Mouse (Mus musculus) frontal cortex, adult 2 months (tissue): Measurements from ENCODE around the gene Mknk1. TPM values are rescaled to one million over a fixed set of nuclear protein-coding genes. Genes with fewer than 3 reads are reported as not detected.

Experiments
- DNase-seq, 2 experiments: peaks; one replicate each; pipeline ENCODE4 v3.0.0; 2022; ENCODE audit warnings: low spot score in 1 of 2; ENCODE audit errors: extremely low spot score in 1 of 2
- polyA plus RNA-seq: library from polyadenylated mRNA; depleted of rRNA; stranded (reverse); fragments of >200 nt; gene quantifications from 2 replicates; pipeline ENCODE4 v1.2.3, GENCODE M21; 2012

Gene Mknk1
- polyA plus RNA-seq, 1 experiment: 70.3 TPM

DNA sequence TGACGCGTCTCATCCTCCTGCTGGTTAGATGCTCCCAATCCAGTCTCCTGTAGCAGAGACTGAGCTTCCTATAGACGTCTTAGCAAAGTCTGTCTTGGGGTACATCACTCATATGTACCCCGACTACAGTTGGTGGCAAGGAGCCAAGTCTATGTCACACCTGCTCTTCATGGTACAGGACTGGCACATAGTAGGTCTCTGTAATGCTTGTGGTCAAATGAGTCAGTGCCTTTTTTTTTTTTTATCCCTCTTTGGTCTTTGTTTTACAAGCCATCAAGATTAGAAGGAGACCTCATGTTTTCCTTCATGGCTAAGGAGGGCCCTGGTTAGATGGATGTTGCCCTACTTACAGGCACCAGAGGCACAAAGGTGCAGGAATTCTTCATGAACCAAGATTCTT, 1.8 kb downstream of the Mknk1 start:
- no peak for DNase-seq

DNA sequence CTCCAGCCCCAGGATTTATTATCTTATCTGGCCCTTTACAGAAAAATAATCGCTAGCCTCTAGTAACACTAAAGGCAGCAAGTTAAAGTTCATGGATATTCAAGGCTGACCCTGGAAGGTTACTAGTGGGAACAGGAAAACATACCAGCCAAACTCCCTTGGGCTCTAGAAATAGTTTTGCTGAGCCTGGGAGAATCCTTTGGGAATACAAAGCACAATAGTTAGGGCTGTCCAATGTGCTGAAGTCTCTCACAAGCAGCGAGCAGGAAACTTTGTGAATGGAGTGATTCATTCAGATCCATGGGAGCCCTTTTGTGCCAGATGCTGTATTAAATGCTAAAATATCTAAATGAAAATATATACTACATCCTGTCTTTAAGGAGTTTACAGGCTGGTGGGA, 7.7 kb downstream of the Mknk1 start:
- DNase-seq: no peak

DNA sequence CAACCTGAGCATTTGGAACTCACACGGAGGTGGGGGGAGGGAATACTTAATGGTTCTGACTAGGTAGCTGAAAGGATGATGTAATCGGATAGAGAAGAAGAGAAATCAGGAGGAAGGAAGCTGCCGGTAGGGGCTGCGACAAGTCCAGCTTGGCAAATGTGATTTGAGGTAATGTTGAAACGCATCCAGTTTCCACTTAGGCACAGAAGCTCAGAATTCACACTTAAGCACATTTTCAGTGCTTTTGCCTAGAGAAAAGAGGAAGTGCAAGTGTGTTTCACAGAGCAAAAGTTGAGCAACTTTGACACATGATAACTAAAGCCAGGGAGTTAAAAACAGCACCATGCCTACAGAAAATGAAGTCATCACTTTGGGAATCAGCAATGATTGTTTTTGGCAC, 8.4 kb downstream of the Mknk1 start:
- DNase-seq: peak; percentile 43 to 66

DNA sequence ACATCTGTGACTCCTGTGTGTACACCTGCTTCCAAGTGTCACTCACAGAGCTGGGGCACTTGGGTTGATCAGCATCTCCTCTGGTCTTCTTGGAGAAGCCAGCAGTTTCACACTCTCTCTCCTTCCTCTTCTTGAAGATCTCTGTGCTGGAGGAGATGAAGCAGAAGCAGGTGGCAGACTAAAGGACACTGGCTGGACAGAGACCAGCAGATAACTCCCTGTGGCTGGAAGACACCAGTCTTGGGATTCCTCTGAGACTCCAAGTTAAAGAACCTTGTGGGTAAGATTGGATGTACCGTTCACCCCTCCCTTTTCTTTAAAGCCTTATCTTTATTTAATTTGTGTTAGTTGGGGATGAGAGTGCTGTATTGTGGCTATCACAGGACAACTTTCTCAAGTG, 9.1 kb downstream of the Mknk1 start:
- DNase-seq: no peak

DNA sequence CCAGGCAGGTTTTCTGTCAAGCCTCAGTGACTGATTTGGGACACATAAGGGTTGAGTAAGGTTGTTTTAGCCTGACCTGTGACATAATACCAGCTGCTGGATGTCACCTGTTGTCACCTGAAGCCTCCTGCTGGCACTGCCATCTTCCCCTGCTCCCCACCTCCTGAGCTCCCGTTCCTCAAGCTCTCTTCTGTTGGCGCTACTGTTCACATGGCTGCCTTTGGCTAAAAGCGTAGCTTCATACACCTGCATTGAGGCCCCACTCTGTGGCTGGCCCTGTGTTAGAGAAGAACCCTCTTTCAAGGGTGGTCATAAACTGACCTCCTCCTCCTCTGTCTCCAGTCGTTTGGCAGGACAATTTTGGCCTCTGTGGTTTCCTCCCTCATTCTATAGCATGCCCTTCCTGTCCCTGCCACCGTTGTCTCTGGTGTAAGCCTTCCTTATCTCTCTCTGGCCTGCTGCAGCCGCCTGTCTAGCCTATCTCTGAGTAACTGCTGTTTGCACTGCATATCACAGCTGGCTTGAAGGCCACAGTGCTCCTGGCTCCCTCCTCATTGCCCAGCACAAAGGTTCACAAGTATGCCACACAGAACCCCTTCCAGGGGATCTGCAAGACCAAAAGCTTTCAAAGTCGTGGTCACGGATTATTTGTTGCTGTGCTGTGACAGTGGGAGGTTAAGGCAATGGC, 10.1 kb downstream of the Mknk1 start:
- no peak for DNase-seq

DNA sequence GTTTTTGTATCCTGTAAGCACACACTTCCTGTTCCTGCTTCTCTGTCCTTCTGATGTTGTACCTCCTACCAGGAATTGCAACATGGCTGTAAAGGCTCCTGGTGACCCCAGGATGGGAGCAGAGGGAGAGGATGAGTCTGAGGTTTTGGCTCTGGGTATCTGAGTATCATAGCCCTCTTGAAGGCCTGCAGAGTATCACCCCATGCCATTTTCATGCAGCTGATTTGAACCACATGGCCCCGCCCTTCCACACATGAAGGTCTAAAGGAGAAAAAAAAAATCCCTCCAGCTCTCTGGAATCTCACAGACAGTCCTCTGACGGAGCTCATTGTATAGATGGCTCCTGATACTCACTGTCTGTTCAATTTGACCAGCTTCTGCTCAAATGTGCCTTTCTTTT, 11.1 kb downstream of the Mknk1 start:
- DNase-seq: no peak

DNA sequence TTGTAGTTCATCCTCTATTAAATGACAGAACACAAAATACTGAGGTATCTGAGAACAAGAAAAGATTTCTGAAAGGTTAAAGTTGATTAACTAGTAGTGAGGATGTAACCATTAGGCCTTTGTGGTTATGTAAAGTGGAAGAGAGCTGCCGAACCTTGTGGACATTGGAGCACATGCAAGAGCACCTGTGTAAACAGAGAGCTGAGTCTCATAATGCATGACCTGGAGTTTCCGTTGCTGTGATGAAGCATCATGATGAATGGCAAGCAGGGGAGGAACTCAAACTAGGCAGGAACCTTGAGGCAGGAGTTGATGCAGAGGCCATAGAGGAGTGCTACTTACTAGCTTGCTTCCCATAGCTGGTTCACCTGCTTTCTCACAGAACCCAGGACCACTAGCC, 11.6 kb downstream of the Mknk1 start:
- no peak for DNase-seq

DNA sequence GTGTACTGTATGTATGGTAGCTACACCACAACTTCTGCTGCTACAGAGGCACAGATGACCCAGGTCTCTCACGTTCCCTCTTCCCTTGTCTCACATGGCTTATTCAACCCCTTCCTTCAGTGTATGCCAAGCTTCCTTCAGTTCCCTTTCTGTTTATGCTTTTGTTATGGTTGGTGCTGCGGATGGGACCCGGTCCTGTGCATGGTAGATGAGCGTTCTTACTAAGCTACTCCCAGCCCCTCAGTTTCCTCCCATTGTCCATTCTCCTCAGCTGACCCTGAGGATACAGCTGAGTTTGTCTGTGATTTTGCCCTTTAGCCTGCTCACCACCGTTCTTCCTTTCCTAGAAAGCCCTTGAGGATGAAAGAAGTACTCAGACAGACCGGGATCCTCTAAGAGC, 12.6 kb downstream of the Mknk1 start:
- no peak for DNase-seq

DNA sequence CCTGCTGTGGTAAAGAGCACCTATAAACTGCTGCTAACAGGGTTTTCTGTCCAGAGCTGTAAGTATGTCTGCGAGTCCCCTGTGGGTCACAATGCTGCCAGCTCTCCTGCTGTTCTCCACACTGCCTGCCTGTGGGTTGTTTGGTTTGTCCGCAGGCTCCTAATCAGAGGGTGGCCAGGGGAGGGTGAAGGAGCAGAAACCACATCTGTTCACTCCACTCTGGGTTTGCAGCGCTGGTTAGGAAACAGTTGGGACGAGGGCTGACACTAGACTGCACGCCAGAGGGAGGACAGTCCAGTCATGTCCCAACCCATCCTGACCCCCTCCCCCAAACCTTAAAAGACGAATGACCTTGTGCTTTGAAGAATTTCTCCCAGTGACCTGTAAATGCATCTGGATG, 16.1 kb downstream of the Mknk1 start:
- DNase-seq: no peak

DNA sequence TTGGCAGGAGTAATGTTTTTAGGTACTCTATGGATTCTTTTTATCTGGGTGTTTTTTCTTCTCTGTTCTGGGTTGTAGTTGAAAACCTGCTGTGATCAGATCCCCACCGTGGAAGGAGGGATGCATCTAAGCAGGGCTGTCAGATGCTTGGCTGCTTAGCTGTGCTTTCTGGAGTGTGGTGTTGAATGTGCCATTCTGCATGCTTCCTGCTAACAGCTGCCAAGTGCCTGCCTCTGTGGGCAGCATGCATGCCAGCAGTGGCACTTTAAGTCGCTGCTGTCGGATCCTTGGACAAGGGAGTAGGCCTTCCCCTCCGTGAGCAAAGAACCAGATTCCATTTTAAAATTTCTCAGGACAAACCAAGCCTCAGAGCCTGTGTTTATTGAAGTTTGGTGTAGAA, 16.6 kb downstream of the Mknk1 start:
- DNase-seq: peak in 1 of 2 experiments; percentile 24

DNA sequence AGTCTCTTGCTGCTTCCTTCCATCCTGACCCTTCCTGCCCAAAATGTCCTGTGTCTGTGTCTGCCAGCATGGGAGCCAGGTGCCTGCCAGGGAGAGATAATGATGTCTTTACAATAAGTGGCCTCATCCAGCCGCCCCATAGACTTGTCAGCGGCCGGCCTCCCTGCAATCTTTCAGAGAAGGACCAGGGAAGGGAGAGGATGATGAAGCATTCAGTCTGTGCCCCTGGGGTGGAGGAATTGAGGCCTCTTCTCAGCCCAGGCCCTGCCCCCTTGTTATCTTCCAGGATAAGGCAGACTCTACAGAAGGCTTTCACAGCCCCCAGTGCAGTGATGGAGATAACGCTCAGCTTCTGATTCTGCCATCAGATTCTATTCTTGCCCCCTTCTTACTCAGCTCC, 17.3 kb downstream of the Mknk1 start:
- no peak for DNase-seq

DNA sequence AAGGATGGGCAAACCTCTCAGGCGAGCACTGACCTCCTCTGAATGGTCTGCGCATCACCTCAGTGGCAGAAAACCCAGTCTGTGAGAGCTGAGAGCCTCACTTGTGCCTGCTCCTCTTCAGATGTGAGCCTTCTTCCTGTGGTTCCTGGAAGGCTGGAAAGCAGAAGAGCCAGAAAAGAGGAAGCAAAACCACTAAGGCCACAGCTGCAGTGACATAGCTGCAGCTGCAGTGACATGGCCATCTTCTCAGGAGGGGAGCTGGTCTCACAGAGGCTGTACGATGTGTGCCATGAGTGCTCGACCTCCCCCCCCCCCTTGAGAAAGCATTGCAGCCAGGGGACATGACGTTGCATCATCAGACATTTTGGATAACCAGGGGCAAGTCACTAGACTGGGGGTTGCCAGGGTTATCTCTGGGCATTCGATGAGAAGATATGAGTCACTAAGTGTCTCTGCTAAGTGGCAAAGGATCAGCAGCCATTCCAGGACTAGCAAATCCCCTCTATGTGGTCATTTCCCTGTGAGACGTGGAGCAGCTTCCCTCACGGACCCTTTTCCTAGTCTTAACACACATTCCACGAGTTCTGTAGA, 18.4 kb downstream of the Mknk1 start:
- no peak for DNase-seq

DNA sequence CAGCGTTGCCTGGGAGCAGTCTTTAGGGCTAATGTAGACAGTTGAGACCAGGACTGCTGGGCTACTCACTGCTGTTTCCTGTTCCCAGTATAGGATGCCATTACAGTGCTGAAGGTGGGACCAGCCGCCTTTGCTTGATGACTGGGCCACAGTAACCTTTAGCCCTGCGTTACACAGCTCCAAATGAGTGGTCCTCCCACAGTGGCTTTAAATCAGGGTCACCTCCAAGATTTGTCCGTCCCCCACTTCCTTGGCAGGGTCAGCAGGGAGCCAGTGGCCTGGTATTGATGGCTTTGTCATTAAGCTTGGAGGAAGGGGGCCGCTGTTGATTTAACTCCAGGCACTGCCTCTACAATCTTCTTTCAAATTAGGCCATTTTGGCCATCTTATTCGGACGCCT, 24.4 kb downstream of the Mknk1 start:
- no peak for DNase-seq

DNA sequence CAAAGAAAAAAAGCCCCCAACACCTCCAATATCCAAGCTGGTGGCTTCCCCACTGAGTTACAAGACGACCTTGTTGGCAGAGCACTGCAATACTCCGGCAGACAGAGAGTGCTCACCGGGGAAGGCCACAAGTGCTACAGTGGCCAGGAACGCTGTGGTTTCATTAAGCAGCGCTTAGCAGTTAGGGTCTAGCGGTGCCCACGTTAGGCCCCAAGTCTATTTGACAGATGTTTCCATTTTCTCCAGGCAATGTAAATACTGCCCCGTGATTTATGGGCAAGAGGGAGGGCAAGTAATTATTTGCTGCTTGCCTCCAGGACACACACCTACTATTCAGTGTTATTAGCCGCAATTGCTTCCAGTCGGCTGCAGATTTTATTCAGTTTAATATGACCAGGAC, 24.9 kb downstream of the Mknk1 start:
- DNase-seq: no peak

DNA sequence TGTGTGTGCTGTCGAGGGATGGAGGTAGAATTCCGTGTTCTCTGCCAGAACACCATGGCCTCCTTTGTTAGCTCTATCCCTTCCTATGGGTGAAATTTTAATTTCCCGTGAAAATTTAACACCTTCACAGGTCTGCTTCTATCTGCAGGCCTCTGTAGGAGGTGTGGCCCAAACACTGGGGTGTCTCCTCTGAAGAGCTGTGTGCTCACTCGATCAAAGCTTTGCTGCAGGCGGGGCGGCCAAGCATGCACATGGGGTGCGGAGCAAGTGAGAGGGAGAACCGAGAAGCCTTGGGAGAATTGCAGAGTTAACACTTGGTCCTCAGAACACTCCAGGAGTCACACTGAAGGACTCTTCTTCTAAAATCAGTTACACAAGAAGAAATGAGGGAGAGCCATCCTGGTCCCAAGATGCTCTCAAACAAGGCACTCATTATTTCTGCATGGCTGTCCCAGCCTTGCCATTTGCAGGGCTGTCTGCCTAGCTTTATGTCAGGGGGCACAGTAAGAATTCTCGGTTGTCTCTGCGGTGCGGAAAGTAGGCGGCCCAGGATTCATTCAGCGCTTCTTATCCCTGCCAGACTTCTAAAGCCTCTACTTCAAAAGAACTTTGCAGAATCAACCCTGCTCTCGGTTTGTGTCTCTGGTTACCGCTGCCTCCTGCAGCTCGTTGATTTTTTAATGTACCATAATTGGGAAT, 30.7 kb downstream of the Mknk1 start:
- DNase-seq: no peak

DNA sequence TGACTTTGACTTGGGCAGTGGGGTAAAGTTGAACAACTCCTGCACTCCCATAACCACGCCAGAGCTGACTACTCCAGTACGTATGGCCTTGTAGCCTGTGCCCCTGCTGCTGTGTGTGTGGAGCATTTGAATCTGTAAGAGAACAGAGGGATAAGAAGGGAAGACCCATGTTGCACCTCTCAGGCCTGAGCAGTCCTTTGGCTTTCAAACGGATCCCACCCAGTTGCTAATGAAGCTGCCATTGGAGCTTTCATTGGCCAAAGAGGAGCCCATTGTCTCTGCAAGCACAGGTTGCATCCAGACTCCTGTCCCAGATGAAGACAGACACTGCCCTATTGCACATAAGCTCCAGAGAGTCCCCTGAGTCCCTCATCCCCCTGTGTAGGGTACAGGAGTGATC, 34.2 kb downstream of the Mknk1 start:
- no peak for DNase-seq

DNA sequence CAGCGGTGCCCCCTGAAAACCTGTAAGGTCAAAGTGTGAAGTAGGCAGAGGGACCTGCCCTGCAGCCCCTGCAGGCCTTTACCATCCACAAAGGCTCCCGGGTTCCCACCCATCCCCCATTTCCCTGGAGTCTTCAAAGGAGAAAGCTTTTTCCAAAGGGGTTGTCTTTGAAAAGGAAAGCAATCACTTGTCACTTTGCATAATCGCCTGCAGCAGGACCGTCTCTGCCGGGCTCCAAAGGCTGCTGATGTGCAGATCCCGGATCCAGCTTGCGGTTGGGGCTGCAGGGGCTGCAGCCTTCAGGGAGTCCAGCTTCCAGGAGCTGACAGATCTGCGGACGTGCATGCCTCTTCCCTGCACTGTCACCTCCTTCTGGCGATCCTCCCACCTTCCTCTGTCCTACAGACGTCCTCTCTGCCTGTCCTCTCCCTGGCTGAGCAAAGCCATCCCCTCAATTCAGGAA, 39.2 kb downstream of the Mknk1 start:
- DNase-seq: no peak

DNA sequence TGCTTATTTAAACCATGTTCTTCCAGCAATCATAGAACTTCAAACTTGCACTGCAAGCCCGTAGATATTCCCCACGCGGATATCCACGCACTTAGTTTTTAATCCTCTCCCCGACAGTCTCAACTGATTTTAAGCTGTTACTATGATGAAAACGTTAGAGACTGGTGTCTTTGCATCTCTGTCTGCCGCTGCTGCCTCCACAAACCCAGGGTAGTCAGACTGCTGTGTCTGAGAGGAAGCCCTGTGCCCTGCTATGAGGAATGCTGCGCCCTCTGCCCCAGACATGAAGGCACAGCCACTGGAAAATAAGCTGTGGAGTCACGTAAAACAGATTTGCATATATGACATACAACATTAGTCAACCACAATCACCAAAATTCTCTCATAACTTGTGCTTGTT, 39.8 kb downstream of the Mknk1 start:
- DNase-seq: no peak

DNA sequence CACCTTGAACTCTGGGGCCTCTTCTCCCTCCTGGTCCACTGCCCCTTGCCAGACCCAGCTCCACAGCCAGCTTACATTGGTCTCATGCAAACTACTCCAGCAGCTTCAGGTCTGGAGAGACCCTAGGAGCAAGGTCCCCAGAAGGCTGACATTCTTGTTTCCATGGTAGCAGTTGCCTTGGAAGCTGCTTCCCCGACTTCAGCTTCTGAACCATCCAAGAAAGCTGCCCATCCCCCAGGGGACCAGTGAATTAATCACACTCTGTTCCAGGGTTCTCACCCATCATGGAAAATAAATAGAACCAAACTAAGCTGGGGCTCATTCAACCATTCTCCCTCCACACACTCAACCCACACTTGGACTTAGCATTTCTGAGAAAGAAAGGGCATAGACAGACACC, 42.2 kb downstream of the Mknk1 start:
- DNase-seq: peak in 1 of 2 experiments; percentile 51

DNA sequence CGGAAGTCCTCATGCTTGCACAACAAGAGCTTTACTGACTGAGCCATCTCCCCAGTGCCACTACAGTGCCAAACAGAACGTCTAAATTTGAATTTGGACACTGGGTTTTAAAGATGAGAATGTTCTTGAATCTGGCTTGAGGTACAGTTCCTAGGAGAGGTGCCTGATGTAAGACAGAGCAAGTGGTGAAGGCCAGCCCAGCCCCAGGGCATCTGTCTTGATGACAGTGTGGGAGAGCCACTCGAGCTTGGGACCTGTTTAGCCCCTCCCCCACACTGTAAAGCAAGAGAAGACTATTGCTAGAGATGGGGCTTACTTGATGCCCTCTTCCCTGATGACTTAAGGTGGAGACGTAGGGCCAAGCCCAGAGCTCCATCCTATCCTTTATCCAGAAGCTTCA, 43.2 kb downstream of the Mknk1 start:
- DNase-seq: no peak

DNA sequence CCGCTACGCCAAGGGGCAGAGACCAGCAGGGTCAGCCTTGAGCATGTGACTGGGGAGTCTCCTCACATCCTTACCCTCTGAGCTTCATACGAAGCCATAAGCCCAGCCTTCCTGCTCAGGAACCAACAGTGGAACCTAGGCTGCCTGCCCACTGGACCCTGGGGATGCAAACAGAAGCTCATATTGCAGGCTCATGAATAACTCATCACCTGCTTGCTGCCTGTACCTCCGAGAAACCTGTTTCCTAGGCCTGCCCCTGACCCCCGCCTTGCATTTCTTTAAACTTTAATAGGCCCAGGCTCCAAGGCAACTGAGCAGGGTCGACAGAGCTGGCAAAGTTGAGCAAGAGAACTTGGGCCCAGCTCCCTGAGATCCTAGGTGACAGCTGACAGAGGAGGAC, 45.0 kb downstream of the Mknk1 start, which contains the start of gene Kncn:
Kncn (plus strand) TSS at position 379 of the 400 bp plus-strand sequence.
- no peak for DNase-seq

DNA sequence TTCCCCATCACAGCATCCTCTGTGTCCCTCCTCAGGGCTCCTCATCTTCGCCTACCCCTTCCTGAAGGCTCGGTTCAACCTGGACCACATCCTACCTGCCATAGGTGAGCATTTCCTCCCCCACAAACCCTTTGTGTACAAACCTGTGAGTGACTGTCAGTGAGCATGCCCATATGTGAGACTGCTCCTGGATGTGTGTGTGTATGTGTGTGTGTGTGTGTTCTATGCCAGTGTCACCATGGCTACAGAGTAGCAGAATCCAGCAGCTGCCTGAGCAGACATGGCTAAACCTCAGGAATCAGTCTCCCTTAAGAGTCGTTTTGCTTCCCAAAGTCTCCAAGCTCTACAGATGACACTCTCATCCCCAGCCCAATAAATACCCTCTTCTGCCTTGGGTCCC, 46.8 kb downstream of the Mknk1 start:
- peak in 1 of 2 experiments; percentile 46 for DNase-seq
